Mouse (Mus musculus) forebrain, embryonic 11.5 days (tissue): ENCODE measurements around the gene Fgd4. TPM values are rescaled to one million over a fixed set of nuclear protein-coding genes. Genes with fewer than 3 reads are reported as not detected.
"Not testable (repeated sequence)": the region's sequence is repeated elsewhere in the genome, so short reads cannot be mapped to it uniquely, and the experiment has no call there.

Source experiments
- ATAC-seq: fragments of 200-750 bp; cut with Nextera tagmentation; replicated peaks from 2 replicates; pipeline ENCODE4 v1.8.0; 2017; ENCODE audit warnings: moderate TSS enrichment; ENCODE audit not compliant: low FRiP score
- DNase-seq: peaks from one replicate; pipeline ENCODE4 v3.0.0-alpha.2; 2017; ENCODE audit warnings: low spot score
- H3K27ac ChIP-seq: fragments of 300-500 bp; sonication (generic); 2 replicates; pipeline ENCODE4 v1.5.1; 2014; ENCODE audit warnings: low read depth, low read length
- H3K27me3 ChIP-seq: fragments of 300-500 bp; sonication (generic); 2 replicates; pipeline ENCODE4 v1.6.1; 2014; ENCODE audit warnings: mild to moderate bottlenecking, low read length, mixed read lengths; ENCODE audit not compliant: control insufficient read depth, insufficient read depth
- H3K36me3 ChIP-seq: fragments of 300-500 bp; sonication (generic); 2 replicates; pipeline ENCODE4 v1.6.1; 2014; ENCODE audit warnings: mild to moderate bottlenecking, low read length, moderate library complexity, mixed read lengths; ENCODE audit not compliant: control insufficient read depth, insufficient read depth
- H3K4me1 ChIP-seq: fragments of 300-500 bp; sonication (generic); replicated peaks from 2 replicates; pipeline ENCODE4 v1.6.1; 2014; ENCODE audit warnings: low read length, mixed read lengths; ENCODE audit not compliant: control insufficient read depth, insufficient read depth
- H3K4me2 ChIP-seq: fragments of 300-500 bp; sonication (generic); 2 replicates; pipeline ENCODE4 v1.6.1; 2014; ENCODE audit warnings: low read depth, mild to moderate bottlenecking, low read length, moderate library complexity, mixed read lengths; ENCODE audit not compliant: severe bottlenecking
- H3K4me3 ChIP-seq: fragments of 300-500 bp; sonication (generic); 2 replicates; pipeline ENCODE4 v1.5.1; 2014; ENCODE audit warnings: low read depth, low read length
- H3K9ac ChIP-seq: fragments of 300-500 bp; sonication (generic); 2 replicates; pipeline ENCODE4 v1.6.1; 2014; ENCODE audit warnings: low read length
- H3K9me3 ChIP-seq: fragments of 300-500 bp; sonication (generic); 2 replicates; pipeline ENCODE4 v1.6.1; 2016; ENCODE audit warnings: low read length, mixed read lengths; ENCODE audit not compliant: control insufficient read depth
- WGBS: fragments of 180-500 bp; shearing (Covaris S2); extraction: QIAGEN DNeasy Blood & Tissue Kit; methylation state at CpG from one replicate; pipeline ENCODE4 v1.1.7; 2014; 5-methylcytosine and 5-hydroxymethylcytosine counted together
- polyA plus RNA-seq: library from polyadenylated mRNA; unstranded; fragments of >200 nt; fragmentation: Nextera tagmentation; extraction: Ambion mirVana; gene quantifications from 2 replicates; pipeline ENCODE4 v1.2.1, GENCODE M21; 2014

Gene Fgd4
- polyA plus RNA-seq, 1 experiment from 2014 or later = 23.8 TPM

- Histone ChIP-seq H3K36me3 (no peaks in the 10 kb centered on the region; the same call in 1 of the 2 replicates), H3K9ac (no peak overlapping the region), H3K9me3 (no peaks in the 10 kb centered on the region), H3K4me2 (no peak overlapping the region), H3K27ac (no peak overlapping the region), H3K4me3 (no peak overlapping the region), H3K27me3 (no peaks in the 10 kb centered on the region), H3K4me1 (no peaks in the 10 kb centered on the region)
- DNase-seq (no peak), ATAC-seq (no peak)
- 88% methylated on average over 1 of the region's 1 CpGs for WGBS
Observed at GRCm38 (mm10) chr16:16485523-16486043, 114.8 kb downstream of the Fgd4 start.

GRCm38 (mm10) chr16:16484601-16485000, 115.7 kb downstream of the Fgd4 start:
- H3K9ac ChIP-seq = no peak overlapping the region
- WGBS = 92% methylated on average over 4 of the region's 4 CpGs
- H3K9me3 ChIP-seq = no peaks in the 10 kb centered on the region
- H3K36me3 ChIP-seq = no peaks in the 10 kb centered on the region; the same call in 1 of the 2 replicates
- ATAC-seq = no peak
- no peak overlapping the region for H3K4me3 ChIP-seq
- H3K27me3 ChIP-seq = no peaks in the 10 kb centered on the region
- H3K27ac ChIP-seq = no peak overlapping the region
- no peak overlapping the region for H3K4me2 ChIP-seq
- no peak for DNase-seq
- no peaks in the 10 kb centered on the region for H3K4me1 ChIP-seq

- H3K36me3 ChIP-seq, H3K4me1 ChIP-seq, H3K9ac ChIP-seq, DNase-seq, H3K27me3 ChIP-seq, H3K4me3 ChIP-seq, H3K9me3 ChIP-seq, ATAC-seq, H3K4me2 ChIP-seq, H3K27ac ChIP-seq: not testable (repeated sequence)
- WGBS = 93% methylated on average over 10 of the region's 10 CpGs
Observed at GRCm38 (mm10) chr16:16473451-16473850, 126.9 kb downstream of the Fgd4 start.

GRCm38 (mm10) chr16:16450021-16450420, 150.3 kb downstream of the Fgd4 start:
- Histone ChIP-seq H3K9ac (no peak overlapping the region), H3K36me3 (no peaks in the 10 kb centered on the region; the same call in 1 of the 2 replicates)

GRCm38 (mm10) chr16:16438436-16438835, 161.9 kb downstream of the Fgd4 start:
- Histone ChIP-seq H3K4me3 (no peak overlapping the region), H3K36me3 (peaks cover 3% of the 10 kb centered on the region; the same call in 1 of the 2 replicates), H3K27ac (no peak overlapping the region), H3K9me3 (no peaks in the 10 kb centered on the region), H3K4me1 (no peaks in the 10 kb centered on the region), H3K9ac (no peak overlapping the region), H3K4me2 (no peak overlapping the region), H3K27me3 (no peaks in the 10 kb centered on the region)
- WGBS = 72% methylated on average over 1 of the region's 1 CpGs
- no peak for ATAC-seq
- no peak for DNase-seq

More at GRCm38 (mm10) chr16:16450021-16450420, 150.3 kb downstream of the Fgd4 start:
- 89% methylated on average over 1 of the region's 1 CpGs for WGBS
- no peaks in the 10 kb centered on the region for H3K27me3 ChIP-seq
- H3K4me3 ChIP-seq = no peak overlapping the region
- DNase-seq (no peak), ATAC-seq (no peak)
- H3K4me2 ChIP-seq = no peak overlapping the region
- no peaks in the 10 kb centered on the region for H3K9me3 ChIP-seq
- no peak overlapping the region for H3K27ac ChIP-seq
- no peaks in the 10 kb centered on the region for H3K4me1 ChIP-seq

GRCm38 (mm10) chr16:16422456-16422855, 177.9 kb downstream of the Fgd4 start:
- Histone ChIP-seq H3K4me1 (no peaks in the 10 kb centered on the region), H3K9ac (no peak overlapping the region), H3K9me3 (no peaks in the 10 kb centered on the region), H3K36me3 (no peaks in the 10 kb centered on the region; the same call in 1 of the 2 replicates), H3K4me3 (no peak overlapping the region), H3K4me2 (no peak overlapping the region), H3K27ac (no peak overlapping the region), H3K27me3 (no peaks in the 10 kb centered on the region)
- DNase-seq (no peak), ATAC-seq (no peak)
- WGBS = 92% methylated on average over 2 of the region's 2 CpGs

- ATAC-seq, H3K4me3 ChIP-seq, H3K27ac ChIP-seq, H3K36me3 ChIP-seq, H3K9ac ChIP-seq, H3K27me3 ChIP-seq, H3K9me3 ChIP-seq, H3K4me1 ChIP-seq, H3K4me2 ChIP-seq, DNase-seq: not testable (repeated sequence)
- WGBS = 75% methylated on average over 8 of the region's 9 CpGs
Observed at GRCm38 (mm10) chr16:16367217-16367616, 233.1 kb downstream of the Fgd4 start.

Other genes starting within 250 kb of the Fgd4 start
- gene Dnm1l, start 241.6 kb downstream of the Fgd4 start, polyA plus RNA-seq = 69.0 and 76.3 TPM in 2 replicates
- not detected in 2 replicates for gene Olfr19, start 75.9 kb upstream of the Fgd4 start, polyA plus RNA-seq
- gene Spag6l, start 228.9 kb upstream of the Fgd4 start, polyA plus RNA-seq = 1.4 and 2.3 TPM in 2 replicates